Mouse (Mus musculus): Measurements from ENCODE around the gene Olfr735.

Olfr735 gene

GRCm38 (mm10) chr14:50348796-50349195 is at the start of gene Olfr735:
Gene Olfr735 (minus strand): TSS chr14:50348872.
- DNase-seq (ENCODE audit: low read depth, low spot score) = no peak

- no peak for DNase-seq (ENCODE audit: low read depth, low spot score)
Observed at GRCm38 (mm10) chr14:50380863-50381262, 32.2 kb upstream of the Olfr735 start, which contains the start of gene Olfr736. Gene Olfr736 (plus strand): TSS chr14:50381163.

GRCm38 (mm10) chr14:50363561-50363960 is 14.9 kb upstream of the Olfr735 start:
- DNase-seq (ENCODE audit: low read depth, low spot score) = no peak

- no peak for DNase-seq (ENCODE audit: low read depth, low spot score)
Observed at GRCm38 (mm10) chr14:50360480-50360879, 11.8 kb upstream of the Olfr735 start.

GRCm38 (mm10) chr14:50357593-50357992 is 8.9 kb upstream of the Olfr735 start, which contains the start of gene Tlr11:
Gene Tlr11 (plus strand): TSS chr14:50357914.
- no peak for DNase-seq (ENCODE audit: low read depth, low spot score)

- DNase-seq (ENCODE audit: low read depth, low spot score) = no peak
Observed at GRCm38 (mm10) chr14:50356725-50357124, 8.1 kb upstream of the Olfr735 start.

GRCm38 (mm10) chr14:50352438-50352837 is 3.8 kb upstream of the Olfr735 start:
- DNase-seq (ENCODE audit: low read depth, low spot score) = no peak

GRCm38 (mm10) chr14:50326661-50327060 is 22.0 kb downstream of the Olfr735 start, which contains the start of gene Olfr734:
Gene Olfr734 (minus strand): TSS chr14:50326761.
- DNase-seq (ENCODE audit: low read depth, low spot score) = no peak

- no peak for DNase-seq (ENCODE audit: low read depth, low spot score)
Observed at GRCm38 (mm10) chr14:50301422-50301821, 47.2 kb downstream of the Olfr735 start, which contains the start of gene Olfr733. Gene Olfr733 (minus strand): TSS chr14:50301522.

Data from retina, postnatal 7 days (tissue).